Mouse (Mus musculus) MEL (cell line): ENCODE measurements around the gene Acap1.

Source experiments
- CHD2 ChIP-seq: IDR thresholded peaks from 2 replicates; pipeline ENCODE4 v1.6.1; 2011; ENCODE audit warnings: low read length, improper control_type of control experiment
- CTCF ChIP-seq, 3 experiments: IDR thresholded peaks in 2 of 3; conservative IDR thresholded peaks in 1 of 3; 2 replicates each; pipeline ENCODE4 v1.5.1; 2011 to 2012; ENCODE audit warnings: low read length in 3 of 3, low read depth in 2 of 3, mild to moderate bottlenecking in 2 of 3, improper control_type of control experiment in 1 of 3, inconsistent platforms in 1 of 3, mixed read lengths in 1 of 3, moderate library complexity in 1 of 3; ENCODE audit not compliant: control insufficient read depth in 1 of 3, insufficient read depth in 1 of 3, poor library complexity in 1 of 3, severe bottlenecking in 1 of 3
- EP300 ChIP-seq, 2 experiments: IDR thresholded peaks; 2 replicates each; pipeline ENCODE4 v1.6.1; 2011; ENCODE audit warnings: improper control_type of control experiment in 2 of 2, low read length in 2 of 2, low read depth in 1 of 2, mild to moderate bottlenecking in 1 of 2
- GABPA ChIP-seq: IDR thresholded peaks from 2 replicates; pipeline ENCODE4 v1.6.1; 2012; ENCODE audit warnings: low read depth, mild to moderate bottlenecking, inconsistent platforms, low read length, improper control_type of control experiment, moderate library complexity
- HCFC1 ChIP-seq: IDR thresholded peaks from 2 replicates; pipeline ENCODE4 v1.6.1; 2012; ENCODE audit warnings: low read depth, mild to moderate bottlenecking, inconsistent platforms, low read length, improper control_type of control experiment, moderate library complexity
- MAX ChIP-seq: IDR thresholded peaks from 2 replicates; pipeline ENCODE4 v1.6.1; 2011; ENCODE audit warnings: low read length, improper control_type of control experiment
- MXI1 ChIP-seq: IDR thresholded peaks from 2 replicates; pipeline ENCODE4 v1.6.1; 2011; ENCODE audit warnings: mild to moderate bottlenecking, low read depth, low read length, improper control_type of control experiment
- POLR2A ChIP-seq, 2 experiments: IDR thresholded peaks; 2 replicates each; pipeline ENCODE4 v1.6.1; 2011 to 2012; ENCODE audit warnings: low read length in 2 of 2, mild to moderate bottlenecking in 2 of 2, control low read depth in 1 of 2, improper control_type of control experiment in 1 of 2, low read depth in 1 of 2, moderate library complexity in 1 of 2; ENCODE audit not compliant: control insufficient read depth in 1 of 2, insufficient read depth in 1 of 2, poor library complexity in 1 of 2
- RAD21 ChIP-seq: IDR thresholded peaks from 2 replicates; pipeline ENCODE4 v1.6.1; 2011; ENCODE audit warnings: mild to moderate bottlenecking, low read depth, low read length, improper control_type of control experiment
- TAL1 ChIP-seq: IDR thresholded peaks from 2 replicates; pipeline ENCODE4 v1.6.1; 2012; ENCODE audit warnings: mild to moderate bottlenecking, inconsistent platforms, low read length, moderate library complexity, mixed read lengths
- TBP ChIP-seq: IDR thresholded peaks from 2 replicates; pipeline ENCODE4 v1.8.0; 2011; ENCODE audit warnings: low read depth, low read length, improper control_type of control experiment

GRCm38 (mm10) chr11:69894671-69895070, 668 bp downstream of the Acap1 start:
- TF ChIP-seq EP300 (IDR thresholded peaks at IDR 0.05; ENCODE audit: low read depth in 1 of 2, low read length in 2 of 2), result peak in 1 of 2 experiments; percentile 67; a peak in 3 of 4 replicates
- no peak for TF ChIP-seq GABPA
- TF ChIP-seq CTCF (IDR thresholded peaks at IDR 0.05 in 2 of 3, conservative IDR thresholded peaks at IDR 0.05 in 1 of 3; ENCODE audit: control insufficient read depth in 1 of 3, insufficient read depth in 1 of 3, low read depth in 2 of 3, low read length in 3 of 3, poor library complexity in 1 of 3, severe bottlenecking in 1 of 3), result no peak
- TF ChIP-seq HCFC1, result peak; percentile 54; the same call in 1 of the 2 replicates
- TF ChIP-seq RAD21, result no peak
- no peak; the same call in 1 of the 2 replicates for TF ChIP-seq TBP
- no peak for TF ChIP-seq TAL1
- TF ChIP-seq MXI1, result no peak
- 0 out of 4 replicates have a peak, but pooled peaks of 1 of the 2 experiments have one; percentile 14 for TF ChIP-seq POLR2A (IDR thresholded peaks at IDR 0.05; ENCODE audit: control insufficient read depth in 1 of 2, insufficient read depth in 1 of 2, low read depth in 1 of 2, low read length in 2 of 2, poor library complexity in 1 of 2)
- no peak for TF ChIP-seq MAX
- peak; percentile 26; the same call in 1 of the 2 replicates for TF ChIP-seq CHD2
